Mouse (Mus musculus) heart, postnatal 10 days (tissue): Measurements from ENCODE around the gene Lrch1. TPM values are rescaled to one million over a fixed set of nuclear protein-coding genes. Genes with fewer than 3 reads are reported as not detected.

Experiments
- DNase-seq, 2 experiments: peaks; one replicate each; pipeline ENCODE4 v3.0.0; 2021
- intact Hi-C: fragments of 180-260 bp; cut with DNase I; formaldehyde crosslinking; loops from one replicate; pipeline ENCODE4 v1.15.1; 2025
- total RNA-seq, 2 experiments: library from RNA; stranded (reverse); gene quantifications; 2 replicates each; pipeline ENCODE4 v1.2.3; 2021

Lrch1 gene
- total RNA-seq, 2 experiments from 2014 or later, result 19.6 to 20.5 TPM

DNA sequence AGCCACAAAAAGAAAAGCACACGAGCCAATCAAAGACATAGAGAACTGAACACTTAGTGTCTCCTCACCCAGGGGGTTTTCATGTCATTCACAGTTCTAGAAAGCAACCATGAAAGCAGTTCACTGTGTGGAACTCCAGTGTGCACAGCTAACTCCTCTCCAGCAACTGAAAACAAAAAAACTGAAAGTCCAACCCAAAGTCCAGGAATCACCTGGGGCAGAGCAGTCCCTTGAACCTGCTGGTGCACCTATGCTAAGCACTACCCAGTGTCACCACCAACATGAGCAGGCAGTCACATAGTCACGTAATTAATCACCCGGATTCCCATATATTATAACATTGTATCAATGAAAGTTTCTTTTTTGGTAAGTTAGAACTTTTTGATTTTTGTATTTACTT lies 23.2 kb downstream of the Lrch1 start:
- DNase-seq, result no peak
- intact Hi-C loops, result no loop called here

DNA sequence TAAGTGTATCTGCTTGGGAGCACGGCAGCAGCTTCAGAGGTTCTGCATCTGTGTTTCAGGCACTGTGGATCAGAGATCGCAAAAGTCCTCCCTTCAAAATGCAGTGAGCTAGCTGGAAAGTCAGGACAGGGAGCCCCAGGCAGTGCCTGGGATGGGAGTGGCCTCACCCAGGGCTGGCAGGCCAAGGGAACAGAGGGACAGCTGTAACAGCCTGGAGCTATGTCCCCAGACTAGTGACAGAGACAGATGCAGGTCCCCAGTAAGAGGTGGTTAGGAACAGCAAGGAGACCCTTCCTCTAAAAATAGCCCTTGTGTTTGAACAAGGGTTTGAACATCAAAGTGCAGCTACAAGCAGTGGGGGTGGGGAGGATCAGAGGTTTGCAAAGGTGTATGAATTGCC lies 23.6 kb downstream of the Lrch1 start:
- DNase-seq, result no peak
- intact Hi-C loops, result no loop called here

DNA sequence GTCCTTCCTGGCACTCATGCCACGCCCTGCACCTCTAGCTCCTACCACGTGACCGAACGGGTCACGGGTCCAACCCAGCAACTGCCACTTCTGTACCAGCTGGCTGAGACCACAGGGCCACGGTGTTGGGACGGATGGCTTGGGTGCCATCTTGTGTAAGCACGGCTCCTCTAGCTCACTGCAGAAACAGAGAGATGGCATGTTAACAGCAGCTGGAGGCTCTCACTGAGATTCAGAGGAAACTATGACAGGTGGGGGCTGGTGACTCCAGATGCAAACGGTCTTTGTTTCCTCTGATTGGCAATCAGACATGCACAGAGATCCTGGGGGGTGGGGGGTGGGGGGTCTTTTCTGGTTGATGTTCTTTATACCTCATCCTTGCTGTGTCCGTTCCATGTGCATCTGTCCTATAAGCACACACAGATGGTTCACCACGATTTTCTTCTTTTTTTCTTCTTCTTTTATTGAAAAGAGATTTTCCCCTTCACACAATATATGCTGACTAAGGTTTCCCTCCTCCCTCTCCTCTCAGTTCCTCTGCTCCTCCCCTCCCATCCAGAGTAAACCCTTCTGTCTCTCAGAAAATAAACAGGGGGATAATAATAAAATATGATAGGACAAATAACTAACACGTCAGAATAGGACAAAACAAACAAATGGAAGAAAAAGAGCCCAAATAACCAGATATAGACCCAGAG lies 25.5 kb downstream of the Lrch1 start:
- intact Hi-C loops, result no loop called here
- no peak for DNase-seq

DNA sequence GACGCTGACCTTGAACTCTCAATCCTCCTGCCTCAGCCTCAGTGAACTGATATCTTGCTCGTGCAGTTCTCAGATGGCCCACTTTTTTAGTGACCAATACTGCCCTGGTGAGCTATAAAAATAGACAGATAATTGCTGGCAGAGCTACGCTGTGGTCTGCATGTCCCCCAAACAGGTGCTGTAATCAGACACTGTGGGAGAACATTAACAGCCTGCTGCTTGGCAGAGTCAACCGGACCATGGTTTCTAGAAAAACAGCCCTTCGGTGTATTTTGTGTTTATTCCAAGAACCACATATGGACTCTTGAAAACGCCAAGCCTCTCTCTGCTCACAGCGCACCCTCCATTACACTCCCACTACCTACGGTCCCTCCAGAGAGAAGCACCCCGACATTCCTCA lies 26.2 kb downstream of the Lrch1 start:
- no peak for DNase-seq
- intact Hi-C loops, result no loop called here

DNA sequence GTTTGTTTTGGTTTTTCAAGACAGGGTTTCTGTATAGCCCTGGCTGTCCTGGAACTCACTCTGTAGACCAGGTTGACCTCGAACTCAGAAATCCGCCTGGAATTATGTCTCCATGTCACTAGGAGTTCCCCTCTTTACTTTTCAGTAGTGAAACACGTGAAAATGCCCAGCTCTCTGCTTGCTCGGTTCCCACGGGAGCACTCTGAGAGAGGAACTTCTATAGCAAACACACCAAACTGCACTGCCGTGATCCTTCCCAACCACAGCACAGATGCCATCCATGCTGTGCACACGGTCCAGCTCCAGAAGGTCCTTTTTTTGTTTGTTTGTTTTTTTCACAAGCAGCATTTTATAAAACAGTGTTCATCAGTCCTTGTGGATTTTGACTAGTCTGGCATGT lies 28.5 kb downstream of the Lrch1 start:
- DNase-seq, result no peak
- intact Hi-C loops, result no loop called here

DNA sequence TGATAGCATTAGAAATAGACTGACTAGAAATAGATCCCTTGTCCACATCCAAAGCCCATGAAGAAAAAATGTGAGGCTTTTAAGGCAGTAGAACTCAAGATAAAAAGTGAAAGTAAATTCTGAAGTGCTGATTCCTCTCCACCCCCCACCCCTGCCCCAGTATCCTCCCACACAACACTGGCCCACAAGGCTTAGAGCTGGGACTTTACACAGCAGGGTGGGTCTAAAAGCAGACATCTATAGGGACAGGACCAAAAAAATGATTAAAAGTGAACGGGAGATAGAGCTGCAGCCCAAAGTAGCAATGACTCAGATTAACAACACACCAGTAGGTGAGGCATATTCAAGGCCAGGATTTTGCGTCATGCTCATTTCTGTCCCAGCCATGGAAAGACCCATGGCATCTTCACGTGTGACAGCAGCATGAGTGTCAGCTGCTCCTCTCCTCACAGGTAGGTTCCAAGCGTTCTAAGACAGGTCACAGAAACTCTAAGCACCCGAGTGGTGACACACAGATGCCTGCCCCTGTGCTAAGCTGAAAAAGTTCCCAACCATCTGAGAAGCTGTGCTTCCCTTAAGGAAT lies 29.1 kb downstream of the Lrch1 start:
- no peak for DNase-seq
- intact Hi-C loops, result no loop called here

DNA sequence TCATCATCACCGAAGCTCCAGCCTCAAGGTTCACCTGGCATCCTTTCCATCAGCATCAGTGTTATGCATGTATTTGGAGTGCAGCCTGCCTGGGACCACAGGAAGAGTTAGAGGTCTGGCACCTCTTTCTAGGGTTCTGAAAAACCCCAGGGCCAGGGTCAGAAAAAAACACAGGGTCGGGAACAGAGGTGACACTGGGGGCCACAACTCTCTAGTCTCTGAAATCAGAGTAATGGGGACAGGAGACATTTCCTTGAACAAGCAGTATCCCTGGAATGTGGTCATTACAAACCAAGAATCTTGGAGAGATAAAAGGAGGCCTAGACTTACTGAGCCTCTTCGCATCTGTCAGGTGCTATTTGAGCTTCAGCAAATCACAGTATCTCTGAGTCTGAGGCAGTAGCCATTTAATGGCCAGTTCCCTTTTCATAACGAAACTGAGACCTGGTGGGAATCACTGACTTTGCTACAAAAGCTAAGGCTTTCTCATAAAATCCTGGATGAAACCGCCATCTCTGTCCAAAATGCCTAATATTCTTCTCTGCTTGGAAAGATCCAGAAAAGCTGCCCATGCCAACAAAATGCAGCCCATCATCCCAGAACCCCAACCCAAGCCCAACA lies 30.1 kb downstream of the Lrch1 start:
- intact Hi-C loops, result no loop called here
- no peak for DNase-seq

DNA sequence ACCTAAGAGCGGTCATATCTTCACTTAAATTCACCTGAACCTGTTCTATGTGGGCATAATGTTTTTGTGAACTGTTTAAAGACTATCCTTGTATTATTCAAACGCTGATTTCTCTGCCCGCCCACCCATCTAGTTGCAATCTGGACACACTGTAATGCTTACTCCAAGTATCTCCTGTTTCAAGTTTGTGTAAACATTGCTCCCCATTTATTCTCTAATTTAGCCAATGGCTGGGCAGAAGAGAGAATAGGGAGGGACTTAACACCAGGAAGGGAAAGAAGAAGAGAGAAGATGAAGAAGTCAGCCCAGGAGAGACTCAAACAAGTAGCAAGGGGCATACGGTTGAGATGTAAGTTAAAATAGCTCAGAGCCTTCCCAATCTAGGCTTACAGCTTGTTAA lies 31.0 kb downstream of the Lrch1 start:
- intact Hi-C loops, result no loop called here
- DNase-seq, result no peak

DNA sequence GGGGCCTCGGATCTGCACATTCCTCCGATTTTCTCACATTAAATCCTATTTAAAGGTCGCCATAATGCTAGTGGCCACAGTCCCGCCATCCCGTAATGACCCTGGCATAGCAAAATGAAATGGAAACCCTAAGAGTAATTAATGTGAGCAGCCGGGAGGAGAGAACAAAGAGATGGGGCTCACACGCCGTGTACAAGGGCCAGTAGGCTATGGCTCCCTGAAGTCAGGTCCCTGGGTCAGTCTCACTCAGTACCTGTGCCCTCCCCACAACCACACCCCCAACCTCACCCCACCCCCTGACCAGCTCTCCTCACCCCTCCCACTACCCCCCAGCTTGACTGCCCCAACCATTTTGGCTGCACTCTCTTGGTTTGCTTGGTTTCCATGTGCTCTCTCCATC lies 31.6 kb downstream of the Lrch1 start:
- intact Hi-C loops, result no loop called here
- DNase-seq, result no peak

DNA sequence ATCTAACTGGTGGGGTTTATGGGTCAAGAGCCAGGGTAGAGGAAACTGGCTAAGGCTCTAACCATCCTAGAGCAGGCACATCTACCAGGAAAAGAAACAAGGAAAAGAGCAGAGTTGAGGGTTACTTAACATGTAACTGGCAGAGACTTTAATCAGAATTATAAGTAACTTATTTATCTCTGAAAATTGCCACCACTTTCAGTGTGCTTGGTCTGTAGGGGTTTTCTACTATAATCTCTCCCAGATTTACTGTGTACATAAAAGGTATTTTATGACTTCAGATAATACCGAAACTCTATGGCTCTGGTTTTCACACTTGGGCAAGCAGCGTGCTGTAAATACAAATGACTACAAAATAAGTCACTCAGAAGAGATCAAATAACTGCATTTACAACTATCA lies 32.0 kb downstream of the Lrch1 start:
- intact Hi-C loops, result no loop called here
- no peak for DNase-seq

DNA sequence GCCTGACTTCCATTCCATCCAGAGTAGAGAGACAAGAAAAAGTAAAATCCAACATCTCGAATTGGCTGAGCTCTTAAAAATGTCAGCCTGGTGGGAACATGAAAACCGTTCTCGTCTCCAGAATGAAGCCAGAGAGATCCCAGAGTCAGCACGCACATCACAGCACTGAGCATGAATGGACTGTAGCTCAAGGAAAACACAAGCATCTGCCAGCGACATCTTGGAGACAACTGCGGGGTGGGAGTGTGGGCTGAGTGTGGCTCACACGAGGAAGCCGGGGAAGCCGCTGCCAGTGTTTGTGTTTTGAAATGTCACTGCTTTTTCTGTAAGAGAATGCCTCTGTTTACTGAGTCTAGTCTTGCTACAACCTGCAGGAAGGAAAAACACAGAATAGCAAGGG lies 32.7 kb downstream of the Lrch1 start:
- intact Hi-C loops, result no loop called here
- no peak for DNase-seq

DNA sequence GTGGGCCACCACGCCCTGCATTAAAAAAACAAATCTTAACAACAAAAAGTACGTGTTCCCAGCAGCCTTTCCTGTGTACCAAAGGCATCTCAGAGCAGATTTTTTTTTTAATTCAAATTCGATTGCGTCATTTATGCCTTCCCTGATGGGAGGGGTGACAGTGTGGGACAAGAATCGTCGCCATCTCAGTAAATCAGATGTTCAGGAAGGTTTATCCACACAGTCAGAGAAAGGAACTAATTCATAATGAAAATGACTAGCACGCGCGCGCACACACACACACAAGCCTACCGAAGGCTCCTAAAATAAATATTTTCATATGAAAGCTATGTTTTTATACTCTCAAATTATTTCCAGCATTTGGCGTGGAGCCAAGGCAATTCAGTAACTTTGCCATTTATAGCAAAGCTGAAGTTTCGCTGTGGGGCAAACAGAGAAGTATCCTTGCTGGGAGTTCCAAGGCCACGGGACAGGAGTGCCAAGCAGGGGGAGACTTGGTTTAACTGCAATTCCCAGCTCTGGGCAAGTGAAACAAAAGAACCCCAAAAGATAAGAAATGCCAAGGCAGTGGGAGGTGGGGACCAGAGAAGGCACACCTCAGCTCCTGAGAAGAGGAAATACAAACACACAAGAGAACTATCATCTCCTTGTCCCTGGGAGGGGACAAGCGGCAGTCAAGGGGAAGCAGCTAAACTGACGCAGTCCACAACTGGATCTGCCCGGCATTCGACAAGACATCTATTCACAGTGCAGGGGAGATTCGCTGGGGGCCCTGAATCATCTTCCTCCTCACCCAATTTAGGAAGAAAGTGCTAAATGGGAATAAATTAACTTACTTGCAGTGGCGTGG lies 34.1 kb downstream of the Lrch1 start:
- DNase-seq, result peak in 1 of 2 experiments; percentile 43

DNA sequence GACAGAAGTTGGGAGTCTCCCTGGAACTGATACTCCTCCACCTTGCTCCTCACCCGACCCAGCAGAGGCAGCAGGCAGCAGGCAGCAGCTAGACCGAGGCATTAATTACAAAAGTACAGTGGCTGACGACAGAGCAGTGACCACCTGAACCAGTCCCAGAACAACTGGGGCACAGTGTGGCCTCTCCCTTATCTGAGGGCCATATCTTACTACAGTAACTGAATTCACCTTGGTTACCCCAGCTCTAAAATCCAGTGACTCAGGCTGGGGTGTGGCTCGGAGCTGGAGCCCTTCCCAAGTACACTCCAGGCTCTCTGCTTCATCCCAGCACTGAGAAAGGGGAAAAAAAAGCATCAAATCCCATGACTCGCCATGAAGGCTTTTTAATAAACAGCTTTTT lies 37.3 kb downstream of the Lrch1 start:
- peak; percentile 52 to 57 for DNase-seq
- intact Hi-C loops, result no loop called here

More for the DNA sequence above, 34.1 kb downstream of the Lrch1 start:
- intact Hi-C loops, result no loop called here

DNA sequence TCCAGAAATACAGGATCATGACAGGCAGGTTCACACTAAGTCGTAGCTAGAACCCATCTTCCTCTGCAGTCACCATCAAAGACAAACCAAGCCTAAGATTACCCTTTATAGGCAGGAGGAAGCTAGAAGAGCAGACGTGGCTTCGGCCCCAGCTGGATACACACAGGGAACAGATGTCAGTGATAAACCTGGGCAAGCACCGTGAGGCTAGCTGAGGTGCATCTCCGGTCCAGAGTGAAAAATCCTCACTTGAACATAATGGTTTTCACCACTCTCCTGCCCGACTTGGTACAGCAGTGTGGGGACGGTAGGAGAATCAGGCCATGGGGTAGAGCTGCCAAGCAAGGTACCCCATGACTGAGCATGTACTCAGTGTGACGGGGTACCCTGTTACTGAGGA lies 38.7 kb downstream of the Lrch1 start:
- intact Hi-C loops, result no loop called here
- no peak for DNase-seq

DNA sequence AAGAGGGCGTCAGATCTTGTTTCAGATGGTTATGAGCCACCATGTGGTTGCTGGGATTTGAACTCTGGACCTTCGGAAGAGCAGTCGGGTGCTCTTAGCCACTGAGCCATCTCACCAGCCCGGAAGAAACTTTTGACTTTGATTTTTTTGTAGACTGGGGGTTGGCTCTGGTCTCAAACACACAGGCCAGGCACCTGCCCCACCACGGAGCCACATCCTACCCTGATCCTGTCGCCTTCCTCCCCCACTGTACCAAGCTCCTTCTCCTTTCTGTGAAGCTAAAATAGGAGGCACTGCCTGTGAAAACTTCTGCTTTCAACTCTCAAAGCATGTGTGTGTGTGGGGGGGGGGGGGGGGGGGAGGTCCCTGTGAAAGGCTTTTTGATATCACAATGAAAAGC lies 39.4 kb downstream of the Lrch1 start:
- DNase-seq, result no peak
- intact Hi-C loops, result no loop called here

DNA sequence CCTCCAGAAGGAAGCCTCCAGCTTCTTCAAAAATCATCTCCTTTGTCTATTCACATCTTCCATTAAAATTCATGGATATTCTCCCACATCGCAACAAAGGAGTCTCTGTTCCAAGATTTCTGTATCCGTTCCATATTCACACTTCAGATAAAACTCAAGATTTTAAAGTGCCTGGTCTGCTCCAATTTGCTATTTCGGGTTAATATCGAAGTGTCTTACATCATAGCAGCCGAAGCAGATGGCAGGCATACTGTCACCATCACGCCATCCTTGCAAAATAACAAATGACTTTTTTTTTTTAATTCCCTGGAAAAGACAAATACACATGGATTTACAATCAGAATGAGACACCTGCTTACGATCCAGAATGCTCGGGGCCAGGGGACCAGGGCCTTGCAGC lies 40.0 kb downstream of the Lrch1 start:
- intact Hi-C loops, result no loop called here
- no peak for DNase-seq

DNA sequence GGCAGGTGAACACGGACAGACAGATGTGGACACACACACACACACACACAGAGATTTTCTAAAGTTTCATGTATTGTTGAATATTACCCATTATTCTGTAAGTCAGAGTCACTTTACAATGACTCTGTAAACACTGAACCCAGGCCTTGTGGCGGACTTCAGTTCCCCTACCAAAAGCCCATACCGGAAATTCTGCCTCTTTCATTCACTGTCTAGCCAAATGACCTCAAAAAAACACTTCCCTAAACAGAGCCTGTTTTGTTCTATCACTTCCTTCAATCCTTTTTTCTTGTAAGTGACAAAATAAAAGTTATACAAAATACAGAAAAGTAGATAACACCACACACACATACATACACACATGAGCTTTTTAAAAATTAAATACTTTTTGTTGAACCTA lies 41.7 kb downstream of the Lrch1 start:
- intact Hi-C loops, result no loop called here
- DNase-seq, result no peak

DNA sequence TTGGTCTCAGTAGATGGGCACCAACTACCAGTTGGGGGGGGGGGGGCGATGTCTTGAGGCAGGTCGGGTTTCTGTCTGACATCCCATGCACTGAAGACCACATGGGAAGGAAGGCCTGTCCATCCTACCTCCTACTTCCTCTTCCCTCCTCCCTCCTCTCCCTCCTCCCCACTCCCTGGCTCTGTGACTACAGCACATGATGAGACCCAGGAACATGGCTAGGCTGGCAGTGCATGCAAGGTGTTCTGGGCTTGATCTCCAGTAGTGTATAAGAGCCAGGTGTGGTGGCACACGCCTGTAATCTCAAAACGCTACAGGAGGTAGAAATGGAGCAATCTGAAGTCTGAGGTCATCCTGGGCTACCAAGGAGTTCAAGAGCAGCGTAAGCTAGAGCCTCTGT lies 43.2 kb downstream of the Lrch1 start:
- intact Hi-C loops, result loop anchor here (5.0 kb wide), 1 partner anchor 37 kb away; no protein-coding TSS in a partner anchor
- DNase-seq, result no peak

DNA sequence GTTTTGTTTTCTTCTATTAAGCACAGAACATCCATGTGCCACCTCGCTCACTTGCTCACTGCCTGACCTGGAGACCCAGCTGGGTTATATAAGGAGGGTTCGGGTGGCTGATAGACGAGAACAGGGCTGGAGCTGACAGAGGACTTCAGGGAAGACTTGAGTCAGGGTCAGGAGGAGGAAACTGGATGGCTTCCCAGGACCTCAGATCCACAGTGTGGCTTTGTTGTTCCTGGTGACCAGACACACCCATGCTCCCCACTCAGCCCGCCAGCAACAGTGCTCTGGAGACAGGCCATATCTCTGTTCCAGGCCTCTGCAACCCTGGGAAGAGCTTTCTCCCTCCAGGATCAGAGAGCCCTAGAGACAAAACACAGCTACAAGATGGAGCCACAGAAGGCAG lies 44.6 kb downstream of the Lrch1 start:
- peak; percentile 57 to 79 for DNase-seq
- intact Hi-C loops, result loop anchor here (2.0 to 5.0 kb wide), 3 partner anchors 36 to 50 kb away; no protein-coding TSS in a partner anchor

DNA sequence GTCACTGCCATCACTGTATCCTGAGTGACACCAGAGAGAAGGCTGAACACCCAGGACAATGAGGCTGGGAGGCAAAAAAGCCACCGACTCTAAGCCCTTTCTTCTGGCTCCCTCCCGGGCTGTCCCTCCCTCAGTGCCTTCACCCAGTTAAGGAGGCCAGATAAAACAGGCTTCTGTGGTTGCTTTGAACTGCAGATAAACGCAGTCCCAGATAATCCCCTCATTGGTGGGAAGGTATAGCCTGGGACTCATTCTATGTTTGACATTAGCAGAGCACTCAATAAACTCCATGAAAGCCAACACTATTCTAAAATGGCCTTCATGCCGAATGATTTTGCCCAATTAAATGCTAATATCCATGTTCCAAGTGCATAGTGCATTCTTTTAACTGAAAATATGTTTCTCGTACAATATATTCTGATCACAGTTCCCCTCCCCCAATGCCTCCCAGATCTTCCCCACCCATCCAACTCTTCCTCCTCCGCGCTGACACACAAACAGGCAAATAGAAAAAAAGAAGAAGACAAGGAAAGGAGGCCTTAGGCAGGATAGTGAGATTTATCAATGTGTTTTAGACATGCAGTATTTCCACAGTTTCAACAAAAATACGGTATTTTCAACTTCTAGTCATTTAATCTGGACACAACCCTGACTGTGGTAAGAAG lies 46.8 kb downstream of the Lrch1 start:
- intact Hi-C loops, result loop anchor here (5.0 kb wide), 1 partner anchor 34 kb away; no protein-coding TSS in a partner anchor
- no peak for DNase-seq
